Mouse (Mus musculus) bone marrow, adult 2 months (tissue): ENCODE results near the gene Muc13.

Source experiments
- CTCF ChIP-seq: fragments of 200-500 bp; IDR thresholded peaks from 2 replicates; pipeline ENCODE4 v1.5.1; 2011; ENCODE audit warnings: low read length, control low read depth; ENCODE audit not compliant: control insufficient read depth, insufficient read depth
- POLR2A ChIP-seq: fragments of 200-500 bp; IDR thresholded peaks from 2 replicates; pipeline ENCODE4 v1.6.1; 2011; ENCODE audit warnings: low read depth, mild to moderate bottlenecking, control low read depth, low read length, borderline replicate concordance; ENCODE audit not compliant: control insufficient read depth

GRCm38 (mm10) chr16:33828496-33828895 is 34.7 kb downstream of the Muc13 start:
- no peak for TF ChIP-seq CTCF
- TF ChIP-seq POLR2A = no peak
